Mouse (Mus musculus): ENCODE data around the gene Scaf11. TPM values are rescaled to one million over a fixed set of nuclear protein-coding genes. Genes with fewer than 3 reads are reported as not detected.

Scaf11 gene
- polyA plus RNA-seq (2012; rRNA removed) = 25.9 and 27.0 TPM in 2 replicates

DNA sequence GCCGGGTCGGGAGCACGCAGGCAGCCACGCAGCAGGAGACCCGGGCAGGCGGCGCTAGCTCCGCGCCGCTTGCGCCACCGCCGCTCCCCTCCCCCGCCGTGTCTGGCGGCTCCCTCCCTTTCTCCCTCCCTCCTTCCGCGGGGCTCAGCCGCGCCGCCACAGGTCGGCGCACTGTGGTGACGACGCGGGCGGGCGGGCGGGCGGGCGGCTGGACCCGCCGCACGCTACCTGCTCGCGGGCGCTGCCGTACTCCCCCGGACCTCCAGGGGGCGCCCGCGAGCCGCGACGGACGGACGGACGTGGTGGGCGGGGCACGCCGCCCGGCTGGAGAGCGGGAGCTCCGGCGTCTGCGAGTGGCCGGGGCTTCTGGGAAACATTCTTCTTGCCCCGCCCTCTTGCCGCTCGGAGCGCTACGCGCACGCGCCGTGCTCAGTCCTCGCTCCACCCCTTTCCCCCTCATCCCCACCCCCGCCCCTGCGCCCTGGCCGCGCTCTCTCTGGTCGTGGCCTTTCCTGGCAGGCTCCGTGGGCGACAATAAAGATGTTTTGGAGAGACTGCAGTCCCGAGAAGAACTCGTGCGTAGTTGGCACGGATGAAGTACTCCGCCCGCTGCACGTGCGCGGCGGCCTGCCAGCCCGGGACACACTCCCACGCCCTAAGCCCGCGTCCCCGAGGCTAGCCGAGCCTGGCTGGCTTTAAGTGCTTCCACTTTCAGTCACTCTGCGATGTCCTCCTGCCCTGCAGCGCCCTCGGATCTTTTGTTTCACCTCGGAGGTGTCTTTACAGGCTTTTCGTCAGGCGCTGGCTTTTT is at the start of gene Scaf11:
Gene Scaf11, minus strand, starts transcription at position 114 of the 811 bp plus-strand sequence.

Other genes starting within 250 kb of the Scaf11 start
- 26.0 and 27.2 TPM in 2 replicates for gene Arid2, start 173.3 kb downstream of the Scaf11 start, polyA plus RNA-seq (2012; rRNA removed)
- gene Slc38a1, start 182.1 kb upstream of the Scaf11 start, polyA plus RNA-seq (2012; rRNA removed) = 86.1 and 88.5 TPM in 2 replicates
- gene Slc38a2, start 238.9 kb upstream of the Scaf11 start, polyA plus RNA-seq (2012; rRNA removed) = 92.0 and 96.3 TPM in 2 replicates

All from central nervous system, embryonic 18 days (tissue).